Mouse (Mus musculus): Measurements from ENCODE around the gene Ntm.

The Ntm gene

GRCm38 (mm10) chr9:29802071-29802705 lies 160.8 kb downstream of the Ntm start:
- peak; percentile 57 for DNase-seq (ENCODE audit: low read depth, low spot score)

GRCm38 (mm10) chr9:29796281-29796680 lies 166.7 kb downstream of the Ntm start:
- no peak for DNase-seq (ENCODE audit: low read depth, low spot score)

- no peak for DNase-seq (ENCODE audit: low read depth, low spot score)
Measured at GRCm38 (mm10) chr9:29791199-29791915, 171.6 kb downstream of the Ntm start.

- no peak for DNase-seq (ENCODE audit: low read depth, low spot score)
Measured at GRCm38 (mm10) chr9:29790017-29790416, 172.9 kb downstream of the Ntm start.

GRCm38 (mm10) chr9:29788855-29789254 lies 174.1 kb downstream of the Ntm start:
- no peak for DNase-seq (ENCODE audit: low read depth, low spot score)

- no peak for DNase-seq (ENCODE audit: low read depth, low spot score)
Measured at GRCm38 (mm10) chr9:29787408-29787807, 175.5 kb downstream of the Ntm start.

- DNase-seq (ENCODE audit: low read depth, low spot score): no peak
Measured at GRCm38 (mm10) chr9:29782697-29783096, 180.2 kb downstream of the Ntm start.

- DNase-seq (ENCODE audit: low read depth, low spot score): no peak
Measured at GRCm38 (mm10) chr9:29779739-29780138, 183.2 kb downstream of the Ntm start.

GRCm38 (mm10) chr9:29776951-29777350 lies 186.0 kb downstream of the Ntm start:
- no peak for DNase-seq (ENCODE audit: low read depth, low spot score)

GRCm38 (mm10) chr9:29776542-29776941 lies 186.4 kb downstream of the Ntm start:
- peak; percentile 14 for DNase-seq (ENCODE audit: low read depth, low spot score)

- no peak for DNase-seq (ENCODE audit: low read depth, low spot score)
Measured at GRCm38 (mm10) chr9:29776030-29776429, 186.9 kb downstream of the Ntm start.

- DNase-seq (ENCODE audit: low read depth, low spot score): no peak
Measured at GRCm38 (mm10) chr9:29772625-29773388, 190.1 kb downstream of the Ntm start.

GRCm38 (mm10) chr9:29771870-29772269 lies 191.1 kb downstream of the Ntm start:
- DNase-seq (ENCODE audit: low read depth, low spot score): no peak

- no peak for DNase-seq (ENCODE audit: low read depth, low spot score)
Measured at GRCm38 (mm10) chr9:29771071-29771785, 191.7 kb downstream of the Ntm start.

GRCm38 (mm10) chr9:29769361-29769760 lies 193.6 kb downstream of the Ntm start:
- no peak for DNase-seq (ENCODE audit: low read depth, low spot score)

GRCm38 (mm10) chr9:29765990-29766980 lies 196.7 kb downstream of the Ntm start:
- DNase-seq (ENCODE audit: low read depth, low spot score): no peak

- no peak for DNase-seq (ENCODE audit: low read depth, low spot score)
Measured at GRCm38 (mm10) chr9:29763338-29763737, 199.6 kb downstream of the Ntm start.

GRCm38 (mm10) chr9:29761952-29762586 lies 200.9 kb downstream of the Ntm start:
- DNase-seq (ENCODE audit: low read depth, low spot score): no peak

- no peak for DNase-seq (ENCODE audit: low read depth, low spot score)
Measured at GRCm38 (mm10) chr9:29761511-29761910, 201.4 kb downstream of the Ntm start.

GRCm38 (mm10) chr9:29759940-29760339 lies 203.0 kb downstream of the Ntm start:
- no peak for DNase-seq (ENCODE audit: low read depth, low spot score)
